Mouse (Mus musculus) CD4-positive helper T cell, adult 2 months (primary cell): ENCODE measurements around the gene Cdca7.
A peak's percentile ranks its signal among the peaks of the same experiment; 100 is the strongest.

Source experiments
- DNase-seq: peaks from one replicate; pipeline ENCODE4 v3.0.0-alpha.2; 2012; ENCODE audit warnings: low read depth, missing footprints, low spot score

Gene Cdca7

GRCm38 (mm10) chr2:72475797-72476485 is at the start of gene Cdca7:
TSS of gene Cdca7 (plus strand) at chr2:72476159.
- DNase-seq, result peak; percentile 79

- no peak for DNase-seq
These were observed 49.2 kb upstream of the Cdca7 start for GRCm38 (mm10) chr2:72426776-72427175.

GRCm38 (mm10) chr2:72427288-72427687 is 48.7 kb upstream of the Cdca7 start:
- no peak for DNase-seq

- DNase-seq, result no peak
These were observed 36.9 kb upstream of the Cdca7 start for GRCm38 (mm10) chr2:72438941-72439533.

GRCm38 (mm10) chr2:72441010-72441409 is 34.9 kb upstream of the Cdca7 start:
- no peak for DNase-seq

GRCm38 (mm10) chr2:72442825-72443224 is 33.1 kb upstream of the Cdca7 start:
- DNase-seq, result no peak

- DNase-seq, result no peak
These were observed 32.0 kb upstream of the Cdca7 start for GRCm38 (mm10) chr2:72443960-72444359.

- DNase-seq, result no peak
These were observed 29.9 kb upstream of the Cdca7 start for GRCm38 (mm10) chr2:72446106-72446505.

GRCm38 (mm10) chr2:72446615-72447014 is 29.3 kb upstream of the Cdca7 start:
- no peak for DNase-seq

- DNase-seq, result no peak
These were observed 22.4 kb upstream of the Cdca7 start for GRCm38 (mm10) chr2:72453563-72453962.

- DNase-seq, result no peak
These were observed 19.8 kb upstream of the Cdca7 start for GRCm38 (mm10) chr2:72456189-72456588.

GRCm38 (mm10) chr2:72464376-72465014 is 11.5 kb upstream of the Cdca7 start:
- DNase-seq, result no peak

- no peak for DNase-seq
These were observed 8.4 kb upstream of the Cdca7 start for GRCm38 (mm10) chr2:72467604-72468003.

- no peak for DNase-seq
These were observed 4.4 kb upstream of the Cdca7 start for GRCm38 (mm10) chr2:72471415-72472070.

GRCm38 (mm10) chr2:72474531-72475287 is 1.2 kb upstream of the Cdca7 start:
- no peak for DNase-seq

- DNase-seq, result no peak
These were observed 549 bp upstream of the Cdca7 start for GRCm38 (mm10) chr2:72475423-72475796.

GRCm38 (mm10) chr2:72476486-72477211 is 690 bp downstream of the Cdca7 start:
- DNase-seq, result peak; percentile 59

- no peak for DNase-seq
These were observed 1.3 kb downstream of the Cdca7 start for GRCm38 (mm10) chr2:72477221-72477620.

GRCm38 (mm10) chr2:72478176-72478575 is 2.2 kb downstream of the Cdca7 start:
- no peak for DNase-seq

- no peak for DNase-seq
These were observed 3.0 kb downstream of the Cdca7 start for GRCm38 (mm10) chr2:72478921-72479320.

GRCm38 (mm10) chr2:72479818-72480217 is 3.9 kb downstream of the Cdca7 start:
- DNase-seq, result no peak
